Mouse (Mus musculus) common myeloid progenitor, adult 5-6 weeks (primary cell): ENCODE measurements around the gene Prrg2. TPM values are rescaled to one million over a fixed set of nuclear protein-coding genes. Genes with fewer than 3 reads are reported as not detected.

ENCODE experiments used
- ATAC-seq: replicated peaks from 2 replicates; pipeline ENCODE4 v1.8.0; 2016; ENCODE audit warnings: low read depth, mild to moderate bottlenecking, moderate TSS enrichment, inconsistent platforms; ENCODE audit not compliant: poor library complexity, severe bottlenecking
- total RNA-seq: library from RNA; stranded (forward); fragments of 200-1000, 187-1606 nt; gene quantifications from 2 replicates; pipeline ENCODE4 v1.2.3, GENCODE M21; 2017

The Prrg2 gene
- total RNA-seq, 1 experiment from 2014 or later, result 3.8 TPM

- no peak for ATAC-seq
These were observed 873 bp downstream of the Prrg2 start for GRCm38 (mm10) chr7:45061532-45062075.

DNA sequence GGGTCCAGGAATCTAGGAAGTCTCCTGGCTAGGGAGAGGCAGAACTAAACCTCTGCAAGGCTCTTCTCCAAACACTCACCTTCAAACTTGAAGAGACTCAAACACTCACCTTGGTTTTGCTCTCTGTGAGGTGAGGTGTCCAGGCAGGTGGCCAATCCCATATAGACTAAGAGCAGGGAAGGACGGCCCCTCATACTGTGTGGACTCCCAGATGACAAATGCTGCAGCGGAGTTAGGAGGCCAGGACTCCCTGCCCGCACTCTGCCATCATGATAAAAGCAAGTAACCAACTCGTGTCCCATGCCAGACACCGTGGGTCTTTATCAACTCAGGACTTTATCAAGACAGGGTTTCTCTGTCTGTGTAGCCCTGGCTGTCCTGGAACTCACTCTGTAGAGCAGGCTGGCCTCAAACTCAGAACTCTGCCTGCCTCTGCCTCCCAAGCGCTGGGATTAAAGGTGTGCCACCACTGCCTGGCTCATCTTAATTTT is 1.8 kb downstream of the Prrg2 start:
- no peak for ATAC-seq

DNA sequence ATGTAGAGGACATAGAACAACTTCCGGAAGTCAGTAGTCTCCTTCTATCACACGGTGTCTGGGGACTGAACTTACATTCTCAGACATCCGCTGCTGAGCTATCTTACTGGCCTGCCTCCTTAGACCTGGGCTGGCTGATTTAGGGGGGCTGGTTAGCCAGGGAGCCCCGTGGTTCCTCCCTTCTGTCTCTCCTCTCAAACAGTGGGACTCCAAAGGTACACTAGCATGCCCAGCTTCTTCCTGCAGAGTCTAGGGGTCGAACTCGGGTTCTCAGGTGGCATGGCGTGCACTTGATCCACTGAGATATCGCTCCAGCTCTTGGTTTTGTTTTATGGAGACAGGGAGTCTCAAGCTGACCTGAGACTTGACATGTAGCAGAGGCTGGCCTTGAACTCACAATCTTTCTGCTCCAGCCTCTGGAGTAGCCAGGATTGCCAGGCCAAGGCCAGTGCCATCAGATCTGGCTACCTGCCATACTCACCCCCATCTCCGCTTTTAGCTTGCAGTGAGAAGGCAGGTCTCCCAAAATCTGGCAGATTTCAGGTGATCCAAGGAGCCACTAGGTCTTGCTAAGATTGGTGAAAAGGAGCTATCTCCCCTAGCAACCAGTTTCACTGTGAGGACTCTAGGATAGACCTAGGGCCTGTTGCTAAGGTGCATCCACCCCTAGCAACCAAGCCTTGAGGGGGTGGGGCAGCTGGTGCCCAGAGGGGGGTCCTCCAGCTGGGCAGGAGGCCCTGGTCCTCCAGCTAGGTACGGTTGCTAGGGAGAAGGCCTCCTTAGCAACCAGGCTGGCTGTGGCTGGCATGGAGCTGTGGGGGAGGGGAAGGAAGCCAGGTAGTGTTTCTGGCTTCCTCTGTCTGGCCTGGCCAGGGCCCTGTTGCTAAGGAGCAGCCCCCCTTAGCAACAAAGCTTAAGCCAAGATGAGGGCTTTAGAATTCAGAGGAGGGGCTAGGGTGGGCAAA is 3.6 kb downstream of the Prrg2 start:
- ATAC-seq, result no peak

DNA sequence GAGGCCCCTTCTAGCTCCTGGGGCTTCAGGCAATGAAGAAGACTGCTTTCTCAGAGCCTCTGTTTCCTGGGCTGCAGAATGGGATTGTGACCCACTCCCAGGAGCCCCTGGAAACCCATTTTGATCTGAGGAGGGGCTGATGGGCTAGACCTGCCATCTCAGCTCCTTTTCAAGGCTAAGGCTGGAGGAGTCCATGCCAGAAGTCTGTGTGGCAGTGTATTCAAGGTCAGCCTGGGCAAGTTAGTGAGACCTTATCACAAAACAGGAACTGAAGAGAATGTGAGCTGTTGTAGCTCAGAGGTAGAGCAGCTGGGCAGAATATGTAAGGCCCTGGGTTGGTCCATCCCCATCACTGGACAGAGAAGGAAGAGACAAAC is 5.5 kb downstream of the Prrg2 start:
- ATAC-seq, result no peak

DNA sequence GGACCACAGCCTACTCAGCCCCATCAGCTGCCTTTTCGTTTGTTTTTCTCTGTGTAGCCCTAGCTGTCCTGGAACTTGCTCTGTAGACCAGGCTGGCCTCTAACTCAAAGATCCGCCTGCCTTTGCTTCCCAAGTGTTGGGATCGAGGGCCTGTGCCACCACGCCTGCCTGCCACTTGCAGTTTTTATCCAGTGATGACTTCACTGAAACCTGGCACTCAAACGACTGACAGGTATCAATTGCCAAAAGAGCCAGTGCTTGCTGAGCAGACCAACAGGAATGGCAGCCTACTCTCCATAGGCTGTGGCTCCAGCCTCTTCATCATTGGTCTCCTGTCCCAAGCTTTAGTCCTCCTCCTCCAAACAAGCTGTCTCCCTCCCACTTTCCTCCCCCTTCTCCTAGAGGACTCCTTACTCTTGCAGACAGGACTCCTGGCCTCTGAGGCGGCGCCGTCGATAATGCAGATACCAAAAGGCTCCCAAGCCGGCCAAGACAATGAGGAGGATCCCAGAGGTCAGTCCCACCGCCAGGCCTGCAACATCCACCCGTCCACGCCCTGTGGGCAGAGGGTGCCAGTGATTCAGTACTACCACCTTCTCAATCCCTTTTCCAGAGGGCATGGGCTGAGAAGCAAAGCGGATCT is 6.0 kb downstream of the Prrg2 start:
- no peak for ATAC-seq

- ATAC-seq, result peak; percentile 93
These were observed 8.5 kb downstream of the Prrg2 start for GRCm38 (mm10) chr7:45053931-45054510.

DNA sequence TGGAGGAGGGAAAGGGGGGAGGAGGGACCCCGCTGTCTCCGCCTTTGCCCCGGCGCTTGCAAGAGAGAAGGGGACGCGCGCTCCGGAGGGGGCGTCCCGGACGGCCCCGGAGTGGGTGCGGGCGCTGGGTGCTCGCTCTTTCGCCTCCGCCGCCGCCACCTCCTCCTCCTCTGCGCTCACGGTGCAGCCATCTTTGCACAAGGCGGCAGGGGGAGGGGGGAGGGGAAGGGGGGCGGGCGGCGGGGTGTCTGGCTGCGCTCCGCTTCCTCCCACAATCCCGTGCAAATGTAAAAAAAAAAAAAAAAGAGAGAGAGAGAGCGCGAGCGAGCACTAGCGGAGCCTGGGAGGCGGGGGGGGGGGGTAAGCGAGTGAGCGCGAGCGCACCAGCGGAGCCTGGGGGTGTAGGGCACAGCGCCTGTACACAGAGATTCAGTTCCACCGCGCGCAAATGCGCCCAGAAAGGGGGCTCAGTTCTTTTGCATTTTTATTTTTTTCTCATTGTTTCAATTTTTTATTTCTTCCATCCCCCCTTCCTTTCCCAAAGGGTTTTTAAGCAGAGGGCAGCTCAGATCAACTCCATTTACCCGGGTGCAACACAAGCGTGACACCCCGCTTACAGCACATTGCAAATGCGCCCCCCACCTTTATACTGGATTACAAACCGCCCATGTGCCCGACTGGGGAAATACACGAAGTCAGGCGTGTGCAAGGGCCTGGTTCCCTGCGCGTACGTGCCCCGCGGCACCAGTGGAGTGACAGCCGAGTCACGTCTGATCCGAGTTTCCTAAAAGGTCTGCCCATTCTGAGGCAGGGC is 9.2 kb downstream of the Prrg2 start:
- ATAC-seq, result peak; percentile 34

- ATAC-seq, result no peak
These were observed 9.7 kb downstream of the Prrg2 start, which contains the start of gene Prr12 for GRCm38 (mm10) chr7:45052862-45053116. Gene Prr12, minus strand, starts transcription at chr7:45052881.

DNA sequence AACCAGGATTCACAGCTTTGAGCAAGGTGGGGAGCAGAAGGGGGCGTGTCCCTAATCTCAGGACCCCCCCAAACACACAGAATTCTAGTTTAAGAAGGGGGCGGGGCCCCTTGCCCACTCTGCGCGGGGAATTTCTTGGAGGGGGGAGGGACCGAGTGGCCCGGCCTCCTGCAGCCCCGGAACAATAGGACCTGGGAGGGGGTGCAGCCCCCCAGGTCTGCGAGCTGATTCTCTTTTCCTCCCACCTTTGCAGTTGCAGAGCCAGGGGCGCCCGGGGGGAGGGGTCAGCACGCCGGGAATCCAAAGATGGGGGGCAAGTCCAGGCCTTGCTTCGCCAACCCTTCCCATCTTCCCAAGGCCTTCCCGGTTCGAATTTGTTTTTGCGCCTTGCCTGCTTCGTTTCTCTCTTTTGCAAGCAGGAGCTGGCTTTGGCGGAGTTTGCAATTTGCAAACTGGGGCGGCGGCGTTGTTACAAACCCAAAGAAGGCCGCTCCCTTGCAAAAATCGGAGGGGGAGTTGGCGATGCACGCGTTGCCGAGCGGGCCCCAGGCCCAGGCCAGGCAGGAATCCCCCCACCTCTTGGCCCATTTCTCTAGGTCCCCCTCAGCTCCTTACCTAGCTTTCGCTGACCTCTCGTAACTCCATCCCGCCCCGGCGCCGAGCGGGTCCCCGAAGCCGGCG is 10.2 kb downstream of the Prrg2 start:
- ATAC-seq, result no peak

- ATAC-seq, result no peak
These were observed 10.9 kb downstream of the Prrg2 start for GRCm38 (mm10) chr7:45051601-45051974.

- ATAC-seq, result no peak
These were observed 11.4 kb downstream of the Prrg2 start for GRCm38 (mm10) chr7:45050945-45051600.

DNA sequence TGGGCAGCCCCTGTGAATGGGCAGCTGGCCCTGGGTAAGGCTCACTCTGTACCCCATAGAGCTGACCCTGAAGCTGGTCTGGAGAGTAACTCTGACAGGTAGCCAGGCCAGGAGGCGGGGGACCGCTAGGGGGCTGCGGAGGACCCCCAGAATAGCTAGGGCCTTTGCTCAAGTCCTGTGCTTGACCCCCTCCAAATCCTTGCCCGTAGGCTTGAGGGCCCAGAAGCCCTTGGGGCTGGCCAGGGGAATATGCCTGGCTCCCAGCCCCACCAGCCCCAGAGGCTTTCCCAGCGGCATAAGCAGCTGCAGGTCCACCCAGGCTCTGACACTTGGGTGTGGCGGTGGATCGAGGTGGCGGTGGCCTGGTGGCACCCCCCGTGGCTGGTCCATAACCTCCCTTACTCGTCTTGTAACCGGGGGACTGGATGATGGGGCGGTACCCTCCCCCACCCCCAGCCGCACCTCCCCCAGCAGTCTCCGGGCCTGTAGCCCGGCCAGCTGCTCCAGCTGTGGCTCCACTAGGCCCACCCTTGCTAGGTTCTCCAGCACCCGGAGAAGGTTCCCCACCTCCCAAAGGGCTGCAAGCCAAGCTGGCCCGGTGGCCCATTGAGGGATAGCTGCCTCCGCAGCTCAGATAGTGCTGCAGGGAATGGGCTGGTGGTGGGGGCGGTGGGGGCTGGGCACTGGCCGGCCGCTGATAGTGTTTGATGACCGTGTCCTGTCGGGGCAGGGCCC is 13.4 kb downstream of the Prrg2 start:
- no peak for ATAC-seq

GRCm38 (mm10) chr7:45048001-45048890 is 14.2 kb downstream of the Prrg2 start:
- ATAC-seq, result no peak

GRCm38 (mm10) chr7:45047491-45047890 is 15.0 kb downstream of the Prrg2 start:
- no peak for ATAC-seq

DNA sequence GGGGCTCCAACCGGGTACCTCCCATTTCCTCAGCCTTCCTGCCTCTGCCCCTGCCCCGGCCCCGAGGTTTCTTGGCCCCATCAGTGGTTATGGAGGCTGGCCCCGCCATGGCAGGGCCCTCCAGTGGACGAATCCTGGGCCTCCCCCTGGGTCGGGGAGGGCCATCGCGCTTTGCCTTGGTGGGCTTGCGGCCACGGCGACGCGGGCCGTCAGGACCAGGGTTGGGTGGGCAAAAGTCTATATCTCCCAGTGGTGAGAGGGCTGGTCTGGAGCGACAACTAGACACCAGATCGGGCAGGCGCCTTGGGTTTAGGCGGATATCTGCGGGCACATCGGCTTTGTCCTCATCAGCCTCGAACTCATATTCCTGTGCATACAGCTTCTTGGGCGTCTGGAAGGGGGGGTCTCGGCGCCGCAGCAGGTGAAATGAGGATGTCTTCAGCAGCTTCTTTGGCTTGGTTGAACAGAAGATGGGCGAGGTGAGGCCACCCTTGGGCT is 15.6 kb downstream of the Prrg2 start:
- no peak for ATAC-seq

DNA sequence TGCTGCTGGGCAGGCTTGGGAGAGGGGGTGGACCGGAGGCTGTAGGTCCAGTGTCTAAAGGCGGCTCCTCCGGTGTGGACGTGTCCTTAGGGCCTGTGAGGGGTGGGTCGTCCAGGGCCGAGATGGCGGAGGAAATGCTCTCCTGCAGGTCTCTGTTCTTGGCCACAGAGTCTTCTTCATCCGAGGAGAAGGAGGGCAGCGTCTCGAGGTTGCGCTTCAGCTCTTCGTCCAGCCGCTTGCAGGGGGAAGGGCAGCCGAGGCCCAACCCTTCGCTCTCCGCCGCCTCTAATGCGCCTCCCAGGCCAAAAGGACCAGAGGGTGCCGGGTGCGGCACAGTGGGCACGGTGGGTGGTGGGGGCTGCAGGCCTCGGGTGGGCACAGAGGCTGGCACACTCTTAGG is 16.7 kb downstream of the Prrg2 start:
- no peak for ATAC-seq

DNA sequence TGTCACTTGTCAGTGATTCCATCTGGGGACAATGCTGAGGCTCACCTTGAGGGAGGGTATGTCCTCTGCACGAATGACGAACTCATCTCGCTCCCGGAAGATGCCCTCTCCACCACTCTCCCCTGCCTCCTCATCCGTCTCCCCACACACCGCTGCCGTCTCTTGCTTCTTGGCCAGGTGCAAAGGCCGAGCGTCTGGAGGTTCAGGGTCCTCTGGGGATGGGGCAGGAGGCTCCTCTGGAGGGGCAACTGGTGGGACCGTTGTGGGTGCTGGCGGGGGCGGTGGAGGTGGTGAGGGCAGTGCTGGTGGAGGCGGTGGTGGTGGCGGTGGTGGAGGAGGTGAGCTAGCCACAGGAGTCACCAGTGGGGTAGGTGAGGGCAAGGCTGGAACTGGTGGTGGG is 19.2 kb downstream of the Prrg2 start:
- no peak for ATAC-seq
